17 mouse cellular contexts compared by ENCODE assay signal in the genomic region with DNA sequence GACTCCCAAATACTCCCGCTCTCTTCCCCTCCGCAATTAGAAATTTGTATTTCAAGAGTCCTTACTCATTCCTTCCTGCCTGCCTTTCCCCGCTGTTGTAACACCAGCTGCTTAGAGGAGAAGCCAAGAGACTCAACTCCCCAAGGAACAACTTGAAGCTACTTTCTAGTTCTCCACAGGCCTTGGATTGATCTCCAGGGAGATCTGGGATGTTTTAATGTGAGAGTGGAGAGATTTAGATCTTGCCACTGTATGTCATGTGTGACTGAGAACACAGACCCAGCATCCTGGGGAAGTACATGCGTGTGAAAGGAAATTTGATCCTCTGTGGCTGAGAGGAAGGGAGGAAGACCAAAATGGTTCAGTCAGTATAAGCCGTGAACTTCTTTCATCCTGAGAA.
A peak's percentile ranks its signal among the peaks of the same experiment; 100 is the strongest.
DNase-seq lines count a peak whose midpoint lies in the region; ATAC-seq and TF ChIP-seq lines count a peak whose summit lies in the region.
"Had no signal": no experiment of that assay in that cellular context is flagged by ENCODE, and none has a peak within 500 bp of the region (broad histone marks: within the 10 kb centered on the region; RNA-seq: fewer than 3 reads in every experiment).

No protein-coding gene starts in this region.

- no peak overlapping the region for H3K4me3 ChIP-seq in heart, embryonic 12.5 days
- H3K4me3 ChIP-seq in intestine, embryonic 16.5 days (ENCODE audit: low read length), result no peak overlapping the region
- H3K4me3 ChIP-seq in small intestine, adult 2 months (ENCODE audit: low read depth, low read length), result no peak overlapping the region
- H3K4me3 ChIP-seq in kidney, embryonic 16.5 days (ENCODE audit: low read length), result no peak overlapping the region
- H3K4me3 ChIP-seq: embryonic facial prominence, embryonic 12.5 days; heart, embryonic 15.5 days; hindbrain, embryonic 15.5 days; megakaryocyte, embryonic 14.5 days had no signal

- H3K36me3 ChIP-seq in heart, embryonic 12.5 days, result no peaks in the 10 kb centered on the region
- no peaks in the 10 kb centered on the region for H3K36me3 ChIP-seq in intestine, embryonic 16.5 days (ENCODE audit: control insufficient read depth, insufficient read depth, low read length)
- no peaks in the 10 kb centered on the region for H3K36me3 ChIP-seq in small intestine, adult 2 months (ENCODE audit: control insufficient read depth, insufficient read depth, low read length)
- H3K36me3 ChIP-seq in kidney, embryonic 16.5 days (ENCODE audit: insufficient read depth, low read length), result no peaks in the 10 kb centered on the region
- H3K36me3 ChIP-seq: embryonic facial prominence, embryonic 12.5 days; heart, embryonic 15.5 days; hindbrain, embryonic 15.5 days had no signal

- H3K4me1 ChIP-seq in heart, embryonic 12.5 days (replicated peaks), result no peaks in the 10 kb centered on the region
- H3K4me1 ChIP-seq in intestine, embryonic 16.5 days (ENCODE audit: control insufficient read depth, insufficient read depth, low read length), result peaks cover 5% of the 10 kb centered on the region
- H3K4me1 ChIP-seq in small intestine, adult 2 months (ENCODE audit: control insufficient read depth, insufficient read depth, insufficient read length, low read length), result peaks cover 15% of the 10 kb centered on the region; the same call in 1 of the 2 replicates
- peaks cover 10% of the 10 kb centered on the region; the same call in 1 of the 2 replicates for H3K4me1 ChIP-seq in kidney, embryonic 16.5 days (ENCODE audit: insufficient read depth, low read length)
- H3K4me1 ChIP-seq: heart, embryonic 15.5 days; hindbrain, embryonic 15.5 days; megakaryocyte, embryonic 14.5 days had no signal

- no peaks in the 10 kb centered on the region for H3K27me3 ChIP-seq in heart, embryonic 12.5 days (replicated peaks)
- H3K27me3 ChIP-seq in intestine, embryonic 16.5 days (replicated peaks; ENCODE audit: control insufficient read depth, insufficient read depth, low read length), result no peaks in the 10 kb centered on the region
- H3K27me3 ChIP-seq in small intestine, adult 2 months (ENCODE audit: control insufficient read depth, insufficient read depth, low read length), result no peaks in the 10 kb centered on the region
- H3K27me3 ChIP-seq in kidney, embryonic 16.5 days (ENCODE audit: insufficient read depth, low read length), result no peaks in the 10 kb centered on the region
- H3K27me3 ChIP-seq: CH12.LX; embryonic facial prominence, embryonic 12.5 days; heart, embryonic 15.5 days; hindbrain, embryonic 15.5 days; megakaryocyte, embryonic 14.5 days had no signal

- H3K27ac ChIP-seq in heart, embryonic 12.5 days (ENCODE audit: poor library complexity, severe bottlenecking), result no peak overlapping the region
- H3K27ac ChIP-seq in intestine, embryonic 16.5 days (ENCODE audit: low read length), result no peak overlapping the region
- peak overlapping the region; percentile 33 for H3K27ac ChIP-seq in small intestine, adult 2 months (ENCODE audit: insufficient read depth, low read depth, low read length)
- H3K27ac ChIP-seq in kidney, embryonic 16.5 days (ENCODE audit: low read length), result no peak overlapping the region
- H3K27ac ChIP-seq: embryonic facial prominence, embryonic 12.5 days; hindbrain, embryonic 15.5 days had no signal

- whole genome bisulfite sequencing in heart, embryonic 12.5 days, result 79% methylated on average over 5 of the region's 5 CpGs
- 80% methylated on average over 5 of the region's 5 CpGs for WGBS in intestine, embryonic 16.5 days
- 72% methylated on average over 5 of the region's 5 CpGs for WGBS in small intestine, adult 2 months
- WGBS in kidney, embryonic 16.5 days, result 59% methylated on average over 5 of the region's 5 CpGs

- H3K9me3 ChIP-seq in heart, embryonic 12.5 days (replicated peaks), result no peaks in the 10 kb centered on the region
- H3K9me3 ChIP-seq in intestine, embryonic 16.5 days (ENCODE audit: control insufficient read depth, low read length), result no peaks in the 10 kb centered on the region
- H3K9me3 ChIP-seq in kidney, embryonic 16.5 days (ENCODE audit: low read length), result no peaks in the 10 kb centered on the region
- H3K9me3 ChIP-seq: embryonic facial prominence, embryonic 12.5 days; heart, embryonic 15.5 days; hindbrain, embryonic 15.5 days; megakaryocyte, embryonic 14.5 days had no signal

- no peak for TF ChIP-seq CTCF in small intestine, adult 2 months (IDR thresholded peaks at IDR 0.05; ENCODE audit: extremely low read depth, insufficient read length, insufficient replicate concordance, low read depth, low read length)

- ATAC-seq in heart, embryonic 12.5 days (ENCODE audit: insufficient number of reproducible peaks, low FRiP score), result no peak
- peak; percentile 9; the same call in 1 of the 2 replicates for ATAC-seq in intestine, embryonic 16.5 days
- no peak for ATAC-seq in kidney, embryonic 16.5 days (ENCODE audit: low FRiP score, low TSS enrichment)

- H3K9ac ChIP-seq in heart, embryonic 12.5 days, result no peak overlapping the region
- H3K9ac ChIP-seq in intestine, embryonic 16.5 days (ENCODE audit: low read depth, low read length), result no peak overlapping the region
- H3K9ac ChIP-seq in kidney, embryonic 16.5 days (replicated peaks; ENCODE audit: low read length), result no peak overlapping the region
- H3K9ac ChIP-seq: embryonic facial prominence, embryonic 12.5 days; heart, embryonic 15.5 days; hindbrain, embryonic 15.5 days had no signal

- H3K4me2 ChIP-seq in heart, embryonic 12.5 days, result no peak overlapping the region
- no peak overlapping the region for H3K4me2 ChIP-seq in intestine, embryonic 16.5 days (ENCODE audit: low read depth, low read length)
- no peak overlapping the region for H3K4me2 ChIP-seq in kidney, embryonic 16.5 days (replicated peaks; ENCODE audit: low read depth, low read length)
- H3K4me2 ChIP-seq: embryonic facial prominence, embryonic 12.5 days; heart, embryonic 15.5 days; hindbrain, embryonic 15.5 days had no signal

- no peak for TF ChIP-seq POLR2A in small intestine, adult 2 months (IDR thresholded peaks at IDR 0.05; ENCODE audit: low read depth, low read length)

- DNase-seq in adrenal gland, postnatal 14 days, result peak; percentile 5
- DNase-seq in adrenal gland, adult (ENCODE audit: inconsistent age in 2 of 2, low spot score in 1 of 2), result no peak
- DNase-seq in heart, adult 9 months (ENCODE audit: low spot score in 2 of 2), result peak; percentile 72 to 79
- no peak for DNase-seq in liver
- DNase-seq: kidney, adult 9 months; lung, adult 18-20 months; right cerebral cortex, postnatal 4 days; thymus, adult 2 months had no signal

Comparison
In these comparisons a context has a peak if more than half of its experiments do, and no peak if none do; other contexts are left out.
1. DNase-seq: peak in adrenal gland, postnatal 14 days (single experiment) and heart, adult 9 months (2 of 2); none in adrenal gland, adult (0 of 2) and liver (single experiment).